Mouse (Mus musculus): ENCODE measurements around the gene Sec14l2. TPM values are rescaled to one million over a fixed set of nuclear protein-coding genes. Genes with fewer than 3 reads are reported as not detected.

The Sec14l2 gene
- total and polyA plus RNA-seq, 3 experiments, result 16.7 to 24.2 (median 21.5) TPM

GRCm38 (mm10) chr11:4122226-4122625 is 989 bp downstream of the Sec14l2 start:
- H3K4me2 ChIP-seq (ENCODE audit: insufficient read depth, low read depth, poor library complexity, severe bottlenecking), result peak overlapping the region; percentile 21
- H3K79me2 ChIP-seq (replicated peaks; ENCODE audit: control insufficient read depth, extremely low read depth, insufficient read depth, poor library complexity, severe bottlenecking), result no peaks in the 10 kb centered on the region
- no peak for DNase-seq (ENCODE audit: extremely low read depth)
- peak overlapping the region; percentile 58 to 79 (median 66) for H3K4me3 ChIP-seq (replicated peaks in 1 of 3; ENCODE audit: low read depth in 2 of 3, low read length in 2 of 3, poor library complexity in 1 of 3)
- peaks cover 4 to 41% of the 10 kb centered on the region in 2 experiments for H3K36me3 ChIP-seq (replicated peaks in 1 of 2; ENCODE audit: control insufficient read depth in 1 of 2, insufficient read depth in 1 of 2, low read length in 1 of 2)
- H3K9ac ChIP-seq (ENCODE audit: insufficient read depth, low read depth), result peak overlapping the region; percentile 95; the same call in 1 of the 2 replicates
- dilution Hi-C loops (cut with MboI; ENCODE audit: extremely low pct_ligation_motif_present, extremely low pct_unique_long_range_greater_than_20kb, low sequenced_read_pairs) (no loop called here), in situ Hi-C loops (cut with MboI; ENCODE audit: low pct_ligation_motif_present, low pct_unique_long_range_greater_than_20kb, low sequenced_read_pairs) (no loop called here)
- TF ChIP-seq CHD2 (IDR thresholded peaks at IDR 0.05; ENCODE audit: low read length) (no peak), SIN3A (IDR thresholded peaks at IDR 0.05; ENCODE audit: low read length) (0 out of 2 replicates have a peak, but pooled peaks have one; percentile 6)
- peaks cover 8 to 24% of the 10 kb centered on the region in 2 experiments for H3K4me1 ChIP-seq (ENCODE audit: control insufficient read depth in 1 of 2, insufficient read depth in 2 of 2)
- H3K27me3 ChIP-seq (replicated peaks), result no peaks in the 10 kb centered on the region
- H3K9me3 ChIP-seq (replicated peaks; ENCODE audit: low read length), result peaks cover 22% of the 10 kb centered on the region
- H3K27ac ChIP-seq (ENCODE audit: insufficient read depth, low read depth), result no peak overlapping the region

- Histone ChIP-seq H3K4me1 (ENCODE audit: control insufficient read depth in 1 of 2, insufficient read depth in 2 of 2) (peaks cover 8 to 24% of the 10 kb centered on the region in 2 experiments), H3K36me3 (replicated peaks in 1 of 2; ENCODE audit: control insufficient read depth in 1 of 2, insufficient read depth in 1 of 2, low read length in 1 of 2) (peaks cover 6 to 47% of the 10 kb centered on the region in 2 experiments), H3K9ac (ENCODE audit: insufficient read depth, low read depth) (no peak overlapping the region; the same call in 1 of the 2 replicates), H3K27ac (ENCODE audit: insufficient read depth, low read depth) (no peak overlapping the region), H3K27me3 (replicated peaks) (no peaks in the 10 kb centered on the region), H3K4me3 (replicated peaks in 1 of 3; ENCODE audit: low read depth in 2 of 3, low read length in 2 of 3, poor library complexity in 1 of 3) (peak overlapping the region in 2 of 3 experiments; percentile 4 to 79), H3K4me2 (ENCODE audit: insufficient read depth, low read depth, poor library complexity, severe bottlenecking) (no peak overlapping the region), H3K79me2 (replicated peaks; ENCODE audit: control insufficient read depth, extremely low read depth, insufficient read depth, poor library complexity, severe bottlenecking) (no peaks in the 10 kb centered on the region), H3K9me3 (replicated peaks; ENCODE audit: low read length) (peaks cover 19% of the 10 kb centered on the region)
- in situ Hi-C loops (cut with MboI; ENCODE audit: low pct_ligation_motif_present, low pct_unique_long_range_greater_than_20kb, low sequenced_read_pairs) (no loop called here), dilution Hi-C loops (cut with MboI; ENCODE audit: extremely low pct_ligation_motif_present, extremely low pct_unique_long_range_greater_than_20kb, low sequenced_read_pairs) (no loop called here)
- TF ChIP-seq E2F4 (IDR thresholded peaks at IDR 0.05; ENCODE audit: insufficient replicate concordance, low read depth, low read length) (no peak), IRF4 (IDR thresholded peaks at IDR 0.05; ENCODE audit: low read depth, low read length) (no peak), CTCF (conservative IDR thresholded peaks at IDR 0.05 in 1 of 2, IDR thresholded peaks at IDR 0.05 in 1 of 2; ENCODE audit: low read depth in 2 of 2, low read length in 2 of 2) (no peak), USF1 (IDR thresholded peaks at IDR 0.05; ENCODE audit: low read depth, low read length) (no peak)
- no peak for DNase-seq (ENCODE audit: extremely low read depth)
Measured at GRCm38 (mm10) chr11:4121691-4122090, 1.5 kb downstream of the Sec14l2 start.

GRCm38 (mm10) chr11:4119635-4120034 is 3.6 kb downstream of the Sec14l2 start:
- DNase-seq (ENCODE audit: extremely low read depth), result no peak
- in situ Hi-C loops (cut with MboI; ENCODE audit: low pct_ligation_motif_present, low pct_unique_long_range_greater_than_20kb, low sequenced_read_pairs), result no loop called here
- H3K27me3 ChIP-seq (replicated peaks), result no peaks in the 10 kb centered on the region
- peaks cover 3% of the 10 kb centered on the region for H3K9me3 ChIP-seq (replicated peaks; ENCODE audit: low read length)
- H3K9ac ChIP-seq (ENCODE audit: insufficient read depth, low read depth), result no peak overlapping the region
- H3K4me1 ChIP-seq (ENCODE audit: control insufficient read depth in 1 of 2, insufficient read depth in 2 of 2), result peaks cover 8 to 24% of the 10 kb centered on the region in 2 experiments
- TF ChIP-seq EP300 (IDR thresholded peaks at IDR 0.05; ENCODE audit: low read length) (no peak), ETS1 (conservative IDR thresholded peaks at IDR 0.05; ENCODE audit: low read depth, low read length) (no peak), USF1 (IDR thresholded peaks at IDR 0.05; ENCODE audit: low read depth, low read length) (no peak), TCF12 (IDR thresholded peaks at IDR 0.05; ENCODE audit: low read depth, low read length) (no peak), JUND (conservative IDR thresholded peaks at IDR 0.05; ENCODE audit: low read depth, low read length) (no peak), MAX (IDR thresholded peaks at IDR 0.05; ENCODE audit: low read length) (no peak)
- H3K79me2 ChIP-seq (replicated peaks; ENCODE audit: control insufficient read depth, extremely low read depth, insufficient read depth, poor library complexity, severe bottlenecking), result no peaks in the 10 kb centered on the region
- no peak overlapping the region for H3K27ac ChIP-seq (ENCODE audit: insufficient read depth, low read depth)
- H3K36me3 ChIP-seq (replicated peaks in 1 of 2; ENCODE audit: control insufficient read depth in 1 of 2, insufficient read depth in 1 of 2, low read length in 1 of 2), result peaks cover 11 to 64% of the 10 kb centered on the region in 2 experiments
- no peak overlapping the region for H3K4me3 ChIP-seq (replicated peaks in 1 of 3; ENCODE audit: low read depth in 2 of 3, low read length in 2 of 3, poor library complexity in 1 of 3)
- dilution Hi-C loops (cut with MboI; ENCODE audit: extremely low pct_ligation_motif_present, extremely low pct_unique_long_range_greater_than_20kb, low sequenced_read_pairs), result no loop called here
- H3K4me2 ChIP-seq (ENCODE audit: insufficient read depth, low read depth, poor library complexity, severe bottlenecking), result no peak overlapping the region

Data from CH12.LX (cell line).